Mouse (Mus musculus): ENCODE measurements around the gene Tmprss15. TPM values are rescaled to one million over a fixed set of nuclear protein-coding genes. Genes with fewer than 3 reads are reported as not detected.

The Tmprss15 gene
- polyA plus RNA-seq (2017; shearing (Covaris generic)): not detected

GRCm38 (mm10) chr16:79090997-79091396, at the start of gene Tmprss15:
TSS of gene Tmprss15 (minus strand) at chr16:79091097.

GRCm38 (mm10) chr16:78930382-78931286, 160.3 kb downstream of the Tmprss15 start, which contains the start of gene Chodl:
TSS of gene Chodl (plus strand) at chr16:78930948.

Other genes with a start within 250 kb of the Tmprss15 start
- gene Chodl, start 160.1 kb downstream of the Tmprss15 start, polyA plus RNA-seq (2017; shearing (Covaris generic)): 0.17 TPM